Mouse (Mus musculus) bone marrow, adult 2 months (tissue): Measurements from ENCODE around the gene Dmgdh. TPM values are rescaled to one million over a fixed set of nuclear protein-coding genes. Genes with fewer than 3 reads are reported as not detected.

Source experiments
- H3K27ac ChIP-seq: fragments of 200-500 bp; 2 replicates; pipeline ENCODE4 v1.5.1; 2012; ENCODE audit warnings: low read depth, mild to moderate bottlenecking, control low read depth, inconsistent platforms, low read length; ENCODE audit not compliant: control insufficient read depth, poor library complexity, insufficient read depth
- H3K4me1 ChIP-seq: fragments of 200-500 bp; 2 replicates; pipeline ENCODE4 v1.6.1; 2011; ENCODE audit warnings: low read length; ENCODE audit not compliant: control insufficient read depth, insufficient read depth
- H3K4me3 ChIP-seq: fragments of 200-500 bp; replicated peaks from 2 replicates; pipeline ENCODE3; 2011; ENCODE audit warnings: mild to moderate bottlenecking, low read depth, low read length, control low read depth; ENCODE audit not compliant: control insufficient read depth
- CTCF ChIP-seq: fragments of 200-500 bp; IDR thresholded peaks from 2 replicates; pipeline ENCODE4 v1.5.1; 2011; ENCODE audit warnings: low read length, control low read depth; ENCODE audit not compliant: control insufficient read depth, insufficient read depth
- POLR2A ChIP-seq: fragments of 200-500 bp; IDR thresholded peaks from 2 replicates; pipeline ENCODE4 v1.6.1; 2011; ENCODE audit warnings: low read depth, mild to moderate bottlenecking, control low read depth, low read length, borderline replicate concordance; ENCODE audit not compliant: control insufficient read depth
- WGBS: fragments of 180-500 bp; shearing (Covaris S2); methylation state at CpG from one replicate; pipeline ENCODE4 v1.1.7; 2018; 5-methylcytosine and 5-hydroxymethylcytosine counted together
- polyA plus RNA-seq: library from polyadenylated mRNA; stranded (reverse); fragments of >200 nt; gene quantifications from 2 replicates; pipeline ENCODE4 v1.2.4, GENCODE M21; 2011; ENCODE audit warnings: low replicate concordance; ENCODE audit not compliant: missing spikeins, insufficient read depth, insufficient read length

Dmgdh gene
- polyA plus RNA-seq, 1 experiment = 5.6 TPM

DNA sequence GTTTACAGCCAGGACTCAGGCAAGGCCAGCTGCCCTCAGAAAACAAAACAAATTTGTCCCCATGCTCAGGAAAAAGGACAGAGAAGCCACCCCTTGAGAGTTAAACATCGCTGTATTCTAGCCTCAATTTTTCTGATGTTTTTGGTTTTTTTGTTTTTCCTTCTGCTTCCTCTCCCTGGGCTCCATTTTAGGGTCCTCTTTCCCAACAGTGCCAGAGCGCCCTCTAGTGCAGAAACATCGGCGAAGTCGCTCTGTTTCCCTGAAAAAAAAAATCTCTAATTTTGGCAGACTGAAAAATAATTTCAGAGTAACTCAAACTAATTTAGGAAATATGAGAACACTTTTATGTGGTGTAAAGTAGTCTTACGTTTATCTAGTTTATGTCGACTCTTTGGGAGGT, 44.7 kb downstream of the Dmgdh start:
- H3K4me3 ChIP-seq = no peak overlapping the region

DNA sequence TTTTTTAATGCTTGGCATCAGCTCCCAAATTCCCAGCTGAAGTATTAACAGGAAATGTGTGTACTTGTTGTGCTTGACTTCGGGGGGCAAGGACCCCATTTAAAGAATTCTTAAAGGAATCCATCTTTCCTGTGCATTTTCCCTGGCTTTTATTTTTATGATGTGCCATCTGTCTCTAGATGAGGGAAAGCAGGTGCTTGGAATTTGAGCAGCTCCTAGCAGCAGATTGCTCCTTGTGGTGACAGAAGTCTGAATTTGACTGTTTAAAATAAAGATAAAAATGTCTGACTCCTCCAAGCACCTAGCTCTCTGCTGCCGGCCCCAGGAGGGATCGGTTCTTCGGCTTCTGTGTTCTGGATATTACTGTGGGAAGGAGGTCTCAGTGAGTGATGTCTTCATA, 47.7 kb downstream of the Dmgdh start:
- WGBS = 82% methylated on average over 4 of the region's 4 CpGs
- Histone ChIP-seq H3K27ac (no peak overlapping the region), H3K4me1 (no peaks in the 10 kb centered on the region), H3K4me3 (no peak overlapping the region)
- TF ChIP-seq POLR2A (no peak), CTCF (no peak)

More for the DNA sequence above, 44.7 kb downstream of the Dmgdh start:
- WGBS = 5% methylated on average over 7 of the region's 7 CpGs
- Histone ChIP-seq H3K4me1 (no peaks in the 10 kb centered on the region), H3K27ac (no peak overlapping the region)
- no peak for TF ChIP-seq POLR2A
- peak; percentile 61 for TF ChIP-seq CTCF

DNA sequence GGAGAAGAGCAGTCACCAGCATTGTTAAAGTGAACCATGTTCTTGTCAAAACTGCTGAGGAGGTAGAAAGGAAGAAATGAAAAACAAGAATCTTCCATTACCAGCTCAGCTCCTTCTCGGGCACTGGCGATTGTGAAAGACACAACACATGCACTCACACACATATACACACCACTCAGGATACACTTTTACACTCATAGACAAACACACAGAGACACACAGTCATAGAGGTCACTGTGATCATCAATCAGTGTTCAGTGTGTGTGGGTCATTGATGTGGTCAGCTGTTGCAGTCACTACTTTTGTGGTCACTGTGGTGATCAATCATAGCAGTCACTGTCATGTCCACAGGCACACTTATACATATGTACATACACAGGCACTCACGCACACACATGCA, 49.2 kb downstream of the Dmgdh start:
- Histone ChIP-seq H3K4me3 (no peak overlapping the region), H3K4me1 (no peaks in the 10 kb centered on the region), H3K27ac (no peak overlapping the region)
- WGBS = 74% methylated on average over 3 of the region's 3 CpGs
- TF ChIP-seq POLR2A (no peak), CTCF (no peak)

DNA sequence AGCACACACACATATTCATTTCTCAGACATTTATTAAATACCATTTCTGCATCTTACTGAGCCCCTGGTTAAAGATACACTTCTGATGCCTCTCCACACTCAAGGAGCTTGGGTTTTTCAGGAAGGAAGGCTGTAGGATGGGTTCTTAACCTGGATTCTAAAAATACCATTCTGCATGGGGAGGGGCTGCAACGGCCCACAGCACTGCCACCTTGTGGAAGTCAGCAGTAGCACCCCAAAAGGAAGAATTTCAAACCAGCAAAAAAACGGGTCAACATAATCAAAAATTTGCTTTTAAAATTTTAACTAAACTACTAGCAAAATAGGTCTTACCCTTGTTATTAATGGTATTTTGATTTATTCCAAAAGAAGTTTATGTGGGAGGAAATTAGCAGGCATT, 50.0 kb downstream of the Dmgdh start:
- H3K27ac ChIP-seq = no peak overlapping the region
- no peak overlapping the region for H3K4me3 ChIP-seq
- H3K4me1 ChIP-seq = no peaks in the 10 kb centered on the region
- 6% methylated on average over 2 of the region's 2 CpGs for WGBS
- no peak for TF ChIP-seq POLR2A
- TF ChIP-seq CTCF = peak; percentile 80

DNA sequence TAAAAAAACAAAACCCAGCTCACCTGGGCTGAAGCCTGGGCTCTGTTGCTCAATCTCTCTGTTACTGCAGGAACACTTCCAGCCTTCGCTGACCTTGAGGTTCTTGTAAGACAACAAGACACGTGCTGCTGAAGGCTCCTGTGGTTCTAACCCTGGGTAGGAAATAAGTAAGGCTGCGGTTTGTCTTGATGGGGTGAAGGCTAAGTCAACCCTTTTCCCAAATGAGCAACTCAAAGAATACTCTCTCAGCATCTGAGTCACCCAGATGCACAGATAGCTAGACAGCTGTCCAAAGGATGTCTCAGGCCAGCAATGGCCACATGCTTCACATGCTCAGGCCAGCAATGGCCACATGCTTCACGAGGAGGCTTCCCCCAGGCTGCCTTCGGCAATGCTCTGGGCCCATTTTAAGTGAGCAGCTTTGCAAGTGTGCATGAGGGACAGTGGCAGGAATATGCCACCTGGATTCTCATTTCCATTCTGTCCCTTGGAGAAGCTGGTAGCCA, 61.0 kb downstream of the Dmgdh start:
- WGBS = 76% methylated on average over 5 of the region's 5 CpGs
- TF ChIP-seq CTCF = no peak
- TF ChIP-seq POLR2A = no peak
- H3K27ac ChIP-seq = no peak overlapping the region
- no peak overlapping the region for H3K4me3 ChIP-seq
- no peaks in the 10 kb centered on the region; the same call in 1 of the 2 replicates for H3K4me1 ChIP-seq

DNA sequence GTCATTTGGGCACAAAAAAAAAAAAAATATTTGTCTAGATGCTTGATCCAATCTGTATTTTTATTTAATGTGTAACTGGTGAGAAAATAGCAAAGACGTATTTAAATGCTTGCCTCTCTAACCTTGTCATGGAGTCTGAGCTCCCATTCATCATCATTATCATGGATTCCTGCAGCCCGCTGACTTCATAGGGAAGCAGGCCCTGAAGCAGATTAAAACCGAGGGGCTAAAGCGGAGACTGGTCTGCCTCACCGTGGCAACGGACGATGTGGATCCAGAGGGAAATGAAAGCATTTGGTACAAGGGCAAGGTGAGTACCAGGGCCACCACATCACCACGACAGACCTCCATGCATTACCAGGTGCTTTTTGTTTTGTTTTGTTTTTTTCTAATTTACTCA, 69.9 kb downstream of the Dmgdh start:
- 81% methylated on average over 8 of the region's 8 CpGs for WGBS
- no peak for TF ChIP-seq POLR2A
- no peak for TF ChIP-seq CTCF
- no peaks in the 10 kb centered on the region; the same call in 1 of the 2 replicates for H3K4me1 ChIP-seq
- no peak overlapping the region for H3K27ac ChIP-seq
- H3K4me3 ChIP-seq = no peak overlapping the region

DNA sequence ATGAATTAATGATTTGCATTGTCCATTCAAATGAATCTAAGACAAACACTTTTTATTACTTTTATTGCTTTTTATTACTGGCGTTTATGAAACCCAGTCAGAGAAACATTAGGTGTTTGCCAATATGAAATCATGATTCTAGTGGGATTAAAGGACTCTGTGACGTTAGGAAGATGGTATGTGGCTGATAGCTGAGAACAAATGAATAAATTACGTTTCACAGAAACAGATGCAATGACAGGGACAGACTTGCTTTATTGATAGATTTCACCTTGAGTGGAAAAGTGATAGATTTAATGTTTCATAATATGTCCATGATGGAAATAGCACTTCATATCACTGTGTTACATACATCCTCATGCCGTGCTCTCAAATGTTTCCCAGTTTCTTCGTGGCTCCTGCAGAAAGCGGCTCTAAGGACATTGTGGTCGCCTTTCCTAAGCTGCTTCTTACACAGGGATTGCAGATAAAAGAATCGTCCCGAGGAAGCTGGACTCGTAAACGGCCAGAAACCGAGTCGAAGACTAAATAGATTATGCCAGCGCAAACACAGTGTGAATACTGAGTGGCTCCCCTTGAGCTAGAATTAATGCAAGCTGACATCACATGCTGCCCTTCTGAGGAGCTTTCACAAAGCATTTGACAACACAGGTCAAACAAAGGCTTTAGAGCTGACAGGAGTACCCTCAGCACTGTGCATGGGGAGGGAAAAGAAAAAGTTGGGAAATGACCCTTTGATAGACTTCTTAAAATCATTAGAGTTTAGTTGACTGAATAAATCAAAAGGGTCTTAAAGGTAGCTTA, 78.6 kb downstream of the Dmgdh start:
- WGBS = 85% methylated on average over 14 of the region's 14 CpGs
- no peak overlapping the region for H3K4me3 ChIP-seq
- no peak overlapping the region for H3K27ac ChIP-seq
- TF ChIP-seq POLR2A (no peak), CTCF (no peak)
- peaks cover 1% of the 10 kb centered on the region for H3K4me1 ChIP-seq

DNA sequence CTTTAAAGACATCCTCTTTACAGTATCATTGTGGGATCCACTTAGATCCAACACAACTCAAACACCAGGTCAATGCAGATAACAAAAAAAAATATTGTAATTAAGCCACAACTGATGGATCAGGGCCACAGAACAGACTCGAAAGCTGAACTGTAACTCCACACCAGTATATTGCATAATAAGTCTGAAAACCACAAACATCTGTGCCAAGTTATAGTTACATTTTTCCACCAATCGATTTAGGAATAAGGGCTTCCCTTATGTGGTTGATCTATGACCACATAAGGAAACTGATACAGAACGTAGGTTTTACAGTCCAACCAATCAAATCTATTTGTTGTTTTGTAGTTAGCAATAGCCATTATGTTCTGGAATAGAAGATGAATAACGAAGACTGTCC, 80.9 kb downstream of the Dmgdh start:
- Histone ChIP-seq H3K27ac (no peak overlapping the region), H3K4me3 (no peak overlapping the region), H3K4me1 (peaks cover 1% of the 10 kb centered on the region)
- TF ChIP-seq CTCF = no peak
- TF ChIP-seq POLR2A = no peak
- WGBS = 14% methylated on average over 4 of the region's 4 CpGs

DNA sequence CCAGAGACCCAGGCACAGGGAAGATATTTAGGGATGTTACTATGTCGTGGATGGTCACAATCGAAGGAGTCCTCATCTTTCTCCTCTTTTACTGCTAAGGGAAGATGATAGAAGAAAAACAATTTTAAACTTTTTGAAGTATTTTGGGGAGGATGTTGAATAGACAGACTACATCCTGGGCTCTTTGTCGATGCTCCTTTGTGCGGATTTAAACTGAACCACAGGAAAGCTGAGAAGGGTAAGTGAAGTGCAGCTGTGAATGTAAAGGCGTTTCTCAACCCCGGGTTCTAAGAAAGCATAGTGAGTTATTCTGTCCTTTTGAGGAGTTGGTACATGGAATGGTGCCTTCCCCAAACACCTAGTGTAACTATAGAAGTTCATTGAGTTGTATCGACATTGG, 82.4 kb downstream of the Dmgdh start:
- 86% methylated on average over 7 of the region's 7 CpGs for WGBS
- TF ChIP-seq CTCF = no peak
- no peak for TF ChIP-seq POLR2A

More for the DNA sequence above, 82.4 kb downstream of the Dmgdh start:
- Histone ChIP-seq H3K4me1 (peaks cover 1% of the 10 kb centered on the region), H3K4me3 (no peak overlapping the region), H3K27ac (no peak overlapping the region)
